In the genomic region with DNA sequence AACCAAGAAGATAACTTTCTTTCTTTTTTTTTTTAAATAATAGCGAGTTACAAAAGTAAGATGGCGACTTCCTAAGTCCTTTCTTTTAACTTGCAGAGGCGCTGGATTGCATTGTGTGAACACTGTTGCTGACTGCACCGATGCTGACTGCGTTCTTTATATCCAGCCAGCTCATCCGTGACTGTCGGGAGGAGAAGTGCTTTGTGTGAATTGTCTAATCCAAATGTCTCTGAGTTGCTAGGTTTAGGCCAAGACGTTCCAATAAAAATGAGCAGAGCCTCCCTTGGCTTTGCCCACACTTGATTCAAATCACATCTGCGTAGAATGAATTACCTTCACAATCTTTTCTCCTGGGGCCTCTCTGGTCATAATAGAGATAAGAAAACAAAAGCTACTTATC, we compare ENCODE assay signal across 23 mouse cellular contexts.
DNase-seq lines count a peak whose midpoint lies in the region; ATAC-seq and TF ChIP-seq lines count a peak whose summit lies in the region.
"Had no signal": no experiment of that assay in that cellular context is flagged by ENCODE, and none has a peak within 500 bp of the region (broad histone marks: within the 10 kb centered on the region; RNA-seq: fewer than 3 reads in every experiment).

No protein-coding gene starts in this region.

- TF ChIP-seq CTCF in stomach, postnatal 0 days (IDR thresholded peaks at IDR 0.05; ENCODE audit: low read depth): no peak

- no peaks in the 10 kb centered on the region for H3K36me3 ChIP-seq in hindbrain, embryonic 10.5 days
- no peaks in the 10 kb centered on the region for H3K36me3 ChIP-seq in hindbrain, embryonic 14.5 days (replicated peaks; ENCODE audit: control insufficient read depth, insufficient read depth)
- H3K36me3 ChIP-seq in midbrain, embryonic 12.5 days: no peaks in the 10 kb centered on the region
- H3K36me3 ChIP-seq in midbrain, embryonic 16.5 days (ENCODE audit: control insufficient read depth, insufficient read depth, low read length): no peaks in the 10 kb centered on the region
- H3K36me3 ChIP-seq in stomach, postnatal 0 days (ENCODE audit: control insufficient read depth, insufficient read depth, low read length): no peaks in the 10 kb centered on the region
- H3K36me3 ChIP-seq: embryonic facial prominence, embryonic 12.5 days; forebrain, embryonic 12.5 days; G1E; heart, embryonic 10.5 days had no signal

- no peak for ATAC-seq in hindbrain, embryonic 14.5 days (ENCODE audit: low FRiP score)
- ATAC-seq in midbrain, embryonic 12.5 days (ENCODE audit: low FRiP score, low read depth): peak; percentile 68; the same call in 1 of the 2 replicates
- ATAC-seq in midbrain, embryonic 16.5 days: no peak
- ATAC-seq in stomach, postnatal 0 days (ENCODE audit: low FRiP score, low TSS enrichment): no peak
- ATAC-seq: CD4-positive, CD25-positive, alpha-beta regulatory T cell, adult 4 months; forebrain, embryonic 16.5 days; hindbrain, postnatal 0 days had no signal

- no peak overlapping the region for H3K4me2 ChIP-seq in hindbrain, embryonic 14.5 days (replicated peaks)
- no peak overlapping the region for H3K4me2 ChIP-seq in midbrain, embryonic 12.5 days (replicated peaks)
- no peak overlapping the region for H3K4me2 ChIP-seq in midbrain, embryonic 16.5 days (ENCODE audit: low read length)
- no peak overlapping the region for H3K4me2 ChIP-seq in stomach, postnatal 0 days (replicated peaks; ENCODE audit: low read depth)
- H3K4me2 ChIP-seq: embryonic facial prominence, embryonic 12.5 days; forebrain, embryonic 12.5 days had no signal

- peak; percentile 47 for DNase-seq in hindbrain, embryonic 10.5 days (ENCODE audit: low spot score)
- DNase-seq in hindbrain, embryonic 14.5 days (ENCODE audit: low spot score): no peak
- DNase-seq in embryo, embryonic 9.5 days (ENCODE audit: extremely low spot score): peak; percentile 37
- DNase-seq in urinary bladder, postnatal 25 days (ENCODE audit: low spot score): no peak
- DNase-seq in stomach, postnatal 0 days (ENCODE audit: low spot score): no peak
- DNase-seq: adrenal gland, adult 8-10 months; adrenal gland, postnatal 36 days; B cell, adult 2 months; cerebellum, adult 11 months; cerebellum, adult 8-10 months; cerebellum, postnatal 14 days; gastrocnemius, postnatal 10 days; heart, adult 18-20 months; heart, postnatal 14 days had no signal

- H3K9ac ChIP-seq in hindbrain, embryonic 14.5 days: no peak overlapping the region
- no peak overlapping the region for H3K9ac ChIP-seq in midbrain, embryonic 12.5 days (replicated peaks)
- no peak overlapping the region for H3K9ac ChIP-seq in midbrain, embryonic 16.5 days (ENCODE audit: low read depth, low read length)
- H3K9ac ChIP-seq in stomach, postnatal 0 days (ENCODE audit: low read length): no peak overlapping the region
- H3K9ac ChIP-seq: embryonic facial prominence, embryonic 12.5 days; forebrain, embryonic 12.5 days had no signal

- no peaks in the 10 kb centered on the region for H3K9me3 ChIP-seq in hindbrain, embryonic 10.5 days
- H3K9me3 ChIP-seq in hindbrain, embryonic 14.5 days (ENCODE audit: control insufficient read depth, low read length): no peaks in the 10 kb centered on the region
- H3K9me3 ChIP-seq in midbrain, embryonic 12.5 days: no peaks in the 10 kb centered on the region
- no peaks in the 10 kb centered on the region for H3K9me3 ChIP-seq in midbrain, embryonic 16.5 days (replicated peaks; ENCODE audit: control insufficient read depth, low read length, poor library complexity, severe bottlenecking)
- no peaks in the 10 kb centered on the region for H3K9me3 ChIP-seq in stomach, postnatal 0 days (ENCODE audit: control insufficient read depth, low read length)
- H3K9me3 ChIP-seq: embryonic facial prominence, embryonic 12.5 days; forebrain, embryonic 12.5 days; G1E; heart, embryonic 10.5 days had no signal

- no peak overlapping the region for H3K4me3 ChIP-seq in hindbrain, embryonic 10.5 days
- H3K4me3 ChIP-seq in hindbrain, embryonic 14.5 days (replicated peaks; ENCODE audit: low read length): no peak overlapping the region
- H3K4me3 ChIP-seq in midbrain, embryonic 12.5 days: no peak overlapping the region
- H3K4me3 ChIP-seq in midbrain, embryonic 16.5 days (ENCODE audit: low read depth, low read length): no peak overlapping the region
- no peak overlapping the region for H3K4me3 ChIP-seq in stomach, postnatal 0 days (ENCODE audit: low read depth, low read length)
- H3K4me3 ChIP-seq: embryonic facial prominence, embryonic 12.5 days; forebrain, embryonic 12.5 days; heart, embryonic 10.5 days had no signal

- WGBS in hindbrain, embryonic 10.5 days: 40% methylated on average over 9 of the region's 9 CpGs
- WGBS in hindbrain, embryonic 14.5 days: 23% methylated on average over 9 of the region's 9 CpGs
- WGBS in midbrain, embryonic 12.5 days: 22% methylated on average over 9 of the region's 9 CpGs
- WGBS in midbrain, embryonic 16.5 days: 10% methylated on average over 9 of the region's 9 CpGs
- WGBS in stomach, postnatal 0 days: 69% methylated on average over 9 of the region's 9 CpGs

- no peak for TF ChIP-seq EP300 in stomach, postnatal 0 days (optimal IDR thresholded peaks at IDR 0.05)

- peak overlapping the region; percentile 79 for H3K27ac ChIP-seq in hindbrain, embryonic 10.5 days
- no peak overlapping the region for H3K27ac ChIP-seq in hindbrain, embryonic 14.5 days
- no peak overlapping the region for H3K27ac ChIP-seq in midbrain, embryonic 12.5 days (replicated peaks)
- H3K27ac ChIP-seq in midbrain, embryonic 16.5 days (ENCODE audit: low read length): no peak overlapping the region
- H3K27ac ChIP-seq in stomach, postnatal 0 days (replicated peaks): no peak overlapping the region
- H3K27ac ChIP-seq: embryonic facial prominence, embryonic 12.5 days; forebrain, embryonic 12.5 days; heart, embryonic 10.5 days; hindbrain, postnatal 0 days had no signal

- peaks cover 22% of the 10 kb centered on the region for H3K4me1 ChIP-seq in hindbrain, embryonic 10.5 days (replicated peaks)
- H3K4me1 ChIP-seq in hindbrain, embryonic 14.5 days (replicated peaks; ENCODE audit: control insufficient read depth, insufficient read depth, low read length): peaks cover 9% of the 10 kb centered on the region
- H3K4me1 ChIP-seq in midbrain, embryonic 12.5 days: peaks cover 16% of the 10 kb centered on the region
- peaks cover 2% of the 10 kb centered on the region; the same call in 1 of the 2 replicates for H3K4me1 ChIP-seq in midbrain, embryonic 16.5 days (ENCODE audit: control insufficient read depth, insufficient read depth, low read length)
- H3K4me1 ChIP-seq in stomach, postnatal 0 days (replicated peaks; ENCODE audit: control insufficient read depth, insufficient read depth): no peaks in the 10 kb centered on the region
- H3K4me1 ChIP-seq: heart, embryonic 10.5 days had no signal

- H3K27me3 ChIP-seq in hindbrain, embryonic 10.5 days (ENCODE audit: insufficient read depth, poor library complexity, severe bottlenecking): no peaks in the 10 kb centered on the region
- H3K27me3 ChIP-seq in hindbrain, embryonic 14.5 days (ENCODE audit: control insufficient read depth, insufficient read depth, low read length): no peaks in the 10 kb centered on the region
- H3K27me3 ChIP-seq in midbrain, embryonic 12.5 days: no peaks in the 10 kb centered on the region
- no peaks in the 10 kb centered on the region for H3K27me3 ChIP-seq in midbrain, embryonic 16.5 days (ENCODE audit: control insufficient read depth, insufficient read depth, low read depth, low read length)
- H3K27me3 ChIP-seq in stomach, postnatal 0 days (ENCODE audit: control insufficient read depth, insufficient read depth, low read length): no peaks in the 10 kb centered on the region
- H3K27me3 ChIP-seq: embryonic facial prominence, embryonic 12.5 days; forebrain, embryonic 12.5 days had no signal

Comparison
In these comparisons a context has a peak if more than half of its experiments do, and no peak if none do; other contexts are left out.
1. DNase-seq: peak in hindbrain, embryonic 10.5 days (single experiment) and embryo, embryonic 9.5 days (single experiment); none in hindbrain, embryonic 14.5 days (single experiment), urinary bladder, postnatal 25 days (single experiment) and stomach, postnatal 0 days (single experiment).